Mouse (Mus musculus): Measurements from ENCODE around the gene Slc6a17. TPM values are rescaled to one million over a fixed set of nuclear protein-coding genes. Genes with fewer than 3 reads are reported as not detected.

Gene Slc6a17
- total and polyA plus RNA-seq, 3 experiments, result 0.04 TPM; not detected in 2

GRCm38 (mm10) chr3:107504542-107504941, 13.3 kb downstream of the Slc6a17 start:
- Histone ChIP-seq H3K9ac (ENCODE audit: control insufficient read depth, low read depth, low read length, poor library complexity, severe bottlenecking) (no peak overlapping the region), H3K4me3 (ENCODE audit: control insufficient read depth in 1 of 2, insufficient read depth in 1 of 2, low read depth in 2 of 2, low read length in 2 of 2) (no peak overlapping the region), H3K36me3 (ENCODE audit: control insufficient read depth in 1 of 2, insufficient read depth in 2 of 2, low read length in 2 of 2) (no peaks in the 10 kb centered on the region), H3K9me3 (replicated peaks; ENCODE audit: insufficient read depth, low read length) (no peaks in the 10 kb centered on the region), H3K79me2 (ENCODE audit: control insufficient read depth, insufficient read depth, low read length, poor library complexity) (no peaks in the 10 kb centered on the region), H3K27ac (ENCODE audit: control insufficient read depth, low read depth, low read length) (no peak overlapping the region), H3K4me1 (ENCODE audit: control insufficient read depth in 1 of 2, insufficient read depth in 2 of 2, low read length in 2 of 2) (no peaks in the 10 kb centered on the region), H3K27me3 (ENCODE audit: control insufficient read depth in 1 of 2, insufficient read depth in 2 of 2, low read length in 2 of 2) (peaks cover 6 to 10% of the 10 kb centered on the region in 2 experiments; a peak in 3 of 4 replicates)
- TF ChIP-seq POLR2AphosphoS5 (IDR thresholded peaks at IDR 0.05; ENCODE audit: borderline replicate concordance, low read depth, low read length) (no peak), MXI1 (IDR thresholded peaks at IDR 0.05; ENCODE audit: low read depth, low read length) (no peak), ZKSCAN1 (IDR thresholded peaks at IDR 0.05; ENCODE audit: low read depth, low read length) (no peak), GABPA (IDR thresholded peaks at IDR 0.05; ENCODE audit: low read depth, low read length) (no peak), KAT2A (conservative IDR thresholded peaks at IDR 0.05; ENCODE audit: low read depth, low read length) (no peak), CHD1 (IDR thresholded peaks at IDR 0.05; ENCODE audit: low read depth, low read length) (no peak), ELF1 (IDR thresholded peaks at IDR 0.05; ENCODE audit: low read depth, low read length) (no peak), TBP (IDR thresholded peaks at IDR 0.05; ENCODE audit: low read depth, low read length) (no peak), MAX (IDR thresholded peaks at IDR 0.05; ENCODE audit: low read length) (no peak), USF1 (IDR thresholded peaks at IDR 0.05; ENCODE audit: low read depth, low read length) (no peak)
- DNase-seq (ENCODE audit: low read depth, low spot score), result no peak

DNA sequence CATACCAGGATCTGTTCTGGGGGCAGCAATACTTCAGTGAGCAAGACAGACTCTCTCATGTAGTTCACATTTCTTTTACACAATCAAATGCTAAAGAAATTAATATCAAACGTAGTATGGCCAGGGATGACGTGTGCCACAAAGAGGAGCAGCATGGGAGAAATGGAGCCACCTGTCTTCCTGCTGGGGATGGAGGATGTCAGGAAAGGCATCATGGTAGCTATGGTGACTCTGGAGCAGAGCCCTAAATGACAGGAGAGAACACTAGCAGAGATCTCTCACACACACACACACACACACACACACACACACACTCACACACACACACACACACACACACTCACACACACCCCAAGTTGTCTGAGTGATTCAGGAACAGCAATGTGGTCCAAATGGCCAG, 14.1 kb downstream of the Slc6a17 start:
- Histone ChIP-seq H3K27ac (ENCODE audit: control insufficient read depth, low read depth, low read length) (no peak overlapping the region), H3K79me2 (ENCODE audit: control insufficient read depth, insufficient read depth, low read length, poor library complexity) (no peaks in the 10 kb centered on the region), H3K27me3 (ENCODE audit: control insufficient read depth in 1 of 2, insufficient read depth in 2 of 2, low read length in 2 of 2) (peaks cover 6 to 11% of the 10 kb centered on the region in 2 experiments; a peak in 3 of 4 replicates), H3K36me3 (ENCODE audit: control insufficient read depth in 1 of 2, insufficient read depth in 2 of 2, low read length in 2 of 2) (no peaks in the 10 kb centered on the region), H3K4me1 (ENCODE audit: control insufficient read depth in 1 of 2, insufficient read depth in 2 of 2, low read length in 2 of 2) (no peaks in the 10 kb centered on the region), H3K9me3 (replicated peaks; ENCODE audit: insufficient read depth, low read length) (no peaks in the 10 kb centered on the region), H3K4me3 (ENCODE audit: control insufficient read depth in 1 of 2, insufficient read depth in 1 of 2, low read depth in 2 of 2, low read length in 2 of 2) (no peak overlapping the region), H3K9ac (ENCODE audit: control insufficient read depth, low read depth, low read length, poor library complexity, severe bottlenecking) (no peak overlapping the region)
- no peak for DNase-seq (ENCODE audit: low read depth, low spot score)
- TF ChIP-seq MEF2A (IDR thresholded peaks at IDR 0.05; ENCODE audit: extremely low read depth, insufficient replicate concordance, low read depth, low read length, poor library complexity, severe bottlenecking), result no peak
- no peak for TF ChIP-seq E2F4 (IDR thresholded peaks at IDR 0.05; ENCODE audit: borderline replicate concordance, low read depth, low read length)
- no peak for TF ChIP-seq CHD1 (IDR thresholded peaks at IDR 0.05; ENCODE audit: low read depth, low read length)
- no peak for TF ChIP-seq USF1 (IDR thresholded peaks at IDR 0.05; ENCODE audit: low read depth, low read length)
- TF ChIP-seq MAX (IDR thresholded peaks at IDR 0.05; ENCODE audit: low read length), result no peak
- TF ChIP-seq MXI1 (IDR thresholded peaks at IDR 0.05; ENCODE audit: low read depth, low read length), result no peak
- no peak for TF ChIP-seq MYC (IDR thresholded peaks at IDR 0.05; ENCODE audit: low read depth, low read length)
- no peak for TF ChIP-seq BHLHE40 (IDR thresholded peaks at IDR 0.05; ENCODE audit: borderline replicate concordance, low read depth, low read length)
- TF ChIP-seq ZNF384 (IDR thresholded peaks at IDR 0.05; ENCODE audit: low read depth, low read length), result no peak
- TF ChIP-seq CHD2 (IDR thresholded peaks at IDR 0.05; ENCODE audit: low read length), result no peak
